Mouse (Mus musculus) embryonic facial prominence, embryonic 10.5 days (tissue): ENCODE data around the gene Cfd. TPM values are rescaled to one million over a fixed set of nuclear protein-coding genes. Genes with fewer than 3 reads are reported as not detected.

Experiments
- DNase-seq: peaks from one replicate; pipeline ENCODE4 v3.0.0-alpha.2; 2017; ENCODE audit warnings: low spot score
- H3K27ac ChIP-seq: fragments of 300-500 bp; sonication (generic); replicated peaks from 2 replicates; pipeline ENCODE4 v1.5.1; 2016; ENCODE audit warnings: mild to moderate bottlenecking
- H3K27me3 ChIP-seq: fragments of 300-500 bp; sonication (generic); replicated peaks from 2 replicates; pipeline ENCODE4 v1.6.1; 2016; ENCODE audit warnings: low read depth, mild to moderate bottlenecking; ENCODE audit not compliant: poor library complexity, severe bottlenecking
- H3K36me3 ChIP-seq: fragments of 300-500 bp; sonication (generic); replicated peaks from 2 replicates; pipeline ENCODE4 v1.6.1; 2016; ENCODE audit warnings: mild to moderate bottlenecking, moderate library complexity
- H3K4me1 ChIP-seq: fragments of 300-500 bp; sonication (generic); 2 replicates; pipeline ENCODE4 v1.6.1; 2016
- H3K4me3 ChIP-seq: fragments of 300-500 bp; sonication (generic); 2 replicates; pipeline ENCODE4 v1.5.1; 2016; ENCODE audit warnings: mild to moderate bottlenecking, moderate library complexity
- H3K9me3 ChIP-seq: fragments of 300-500 bp; sonication (generic); 2 replicates; pipeline ENCODE4 v1.6.1; 2016; ENCODE audit warnings: mild to moderate bottlenecking
- WGBS: fragments of 180-500 bp; shearing (Covaris S2); methylation state at CpG from one replicate; pipeline ENCODE4 v1.1.7; 2016; 5-methylcytosine and 5-hydroxymethylcytosine counted together
- polyA plus RNA-seq: library from polyadenylated mRNA; unstranded; fragments of >200 nt; fragmentation: Nextera tagmentation; extraction: Ambion mirVana; gene quantifications from 2 replicates; pipeline ENCODE4 v1.2.1, GENCODE M21; 2016

The Cfd gene
- polyA plus RNA-seq, 1 experiment from 2014 or later: not detected

- Histone ChIP-seq H3K27ac (no peak overlapping the region), H3K4me1 (peaks cover 78% of the 10 kb centered on the region), H3K4me3 (peak overlapping the region; percentile 89), H3K9me3 (0 out of 2 replicates have a peak, but pooled peaks cover 3% of the 10 kb centered on the region), H3K27me3 (peaks cover 56% of the 10 kb centered on the region), H3K36me3 (peaks cover 10% of the 10 kb centered on the region)
- DNase-seq: no peak
- 68% methylated on average over 5 of the region's 5 CpGs for WGBS
Observed at GRCm38 (mm10) chr10:79917532-79918100, 27.0 kb downstream of the Cfd start.

- 0 out of 2 replicates have a peak, but pooled peaks cover 4% of the 10 kb centered on the region for H3K9me3 ChIP-seq
- peaks cover 2% of the 10 kb centered on the region for H3K36me3 ChIP-seq
- H3K27me3 ChIP-seq: peaks cover 65% of the 10 kb centered on the region
- peak; percentile 56 for DNase-seq
- WGBS: 3% methylated on average over 35 of the region's 35 CpGs
- H3K27ac ChIP-seq: 0 out of 2 replicates have a peak overlapping the region, but pooled peaks have one; percentile 30
- peak overlapping the region; percentile 89 for H3K4me3 ChIP-seq
- H3K4me1 ChIP-seq: peaks cover 80% of the 10 kb centered on the region
Observed at GRCm38 (mm10) chr10:79918231-79919078, 27.8 kb downstream of the Cfd start.

GRCm38 (mm10) chr10:79919251-79919849 is 28.7 kb downstream of the Cfd start:
- peak overlapping the region; percentile 89 for H3K4me3 ChIP-seq

GRCm38 (mm10) chr10:79920056-79920890 is 29.6 kb downstream of the Cfd start:
- Histone ChIP-seq H3K4me3 (peak overlapping the region; percentile 89), H3K9me3 (0 out of 2 replicates have a peak, but pooled peaks cover 4% of the 10 kb centered on the region), H3K36me3 (no peaks in the 10 kb centered on the region), H3K4me1 (peaks cover 72% of the 10 kb centered on the region), H3K27ac (no peak overlapping the region; the same call in 1 of the 2 replicates), H3K27me3 (peaks cover 72% of the 10 kb centered on the region)
- no peak for DNase-seq
- 16% methylated on average over 26 of the region's 26 CpGs for WGBS

More at GRCm38 (mm10) chr10:79919251-79919849, 28.7 kb downstream of the Cfd start:
- DNase-seq: no peak
- Histone ChIP-seq H3K9me3 (0 out of 2 replicates have a peak, but pooled peaks cover 4% of the 10 kb centered on the region), H3K4me1 (peaks cover 77% of the 10 kb centered on the region), H3K36me3 (no peaks in the 10 kb centered on the region; the same call in 1 of the 2 replicates), H3K27ac (no peak overlapping the region), H3K27me3 (peaks cover 72% of the 10 kb centered on the region)
- 2% methylated on average over 21 of the region's 21 CpGs for WGBS

- H3K36me3 ChIP-seq: no peaks in the 10 kb centered on the region
- peaks cover 72% of the 10 kb centered on the region for H3K27me3 ChIP-seq
- peak; percentile 43 for DNase-seq
- peak within 1 kb of the TSS; percentile 24; the same call in 1 of the 2 replicates for H3K27ac ChIP-seq
- peaks cover 72% of the 10 kb centered on the region for H3K4me1 ChIP-seq
- WGBS: 4% methylated on average over 41 of the region's 41 CpGs
- H3K9me3 ChIP-seq: 0 out of 2 replicates have a peak, but pooled peaks cover 4% of the 10 kb centered on the region
- H3K4me3 ChIP-seq: peak within 1 kb of the TSS; percentile 89
Observed at GRCm38 (mm10) chr10:79920958-79921535, 30.4 kb downstream of the Cfd start, which contains the start of gene R3hdm4. TSS of gene R3hdm4 (minus strand) at chr10:79921208.

GRCm38 (mm10) chr10:79921572-79921971 is 30.9 kb downstream of the Cfd start:
- H3K27ac ChIP-seq: peak overlapping the region; percentile 24; the same call in 1 of the 2 replicates
- DNase-seq: peak; percentile 58
- H3K4me3 ChIP-seq: peak overlapping the region; percentile 89
- 0 out of 2 replicates have a peak, but pooled peaks cover 4% of the 10 kb centered on the region for H3K9me3 ChIP-seq
- H3K4me1 ChIP-seq: peaks cover 72% of the 10 kb centered on the region
- H3K36me3 ChIP-seq: no peaks in the 10 kb centered on the region
- H3K27me3 ChIP-seq: peaks cover 72% of the 10 kb centered on the region
- WGBS: under 1% methylated on average over 34 of the region's 34 CpGs

- no peak overlapping the region for H3K27ac ChIP-seq
- peak; percentile 93 for DNase-seq
- H3K4me1 ChIP-seq: peaks cover 68% of the 10 kb centered on the region
- H3K9me3 ChIP-seq: 0 out of 2 replicates have a peak, but pooled peaks cover 4% of the 10 kb centered on the region
- H3K27me3 ChIP-seq: peaks cover 40% of the 10 kb centered on the region
- peak overlapping the region; percentile 79; the same call in 1 of the 2 replicates for H3K4me3 ChIP-seq
- 12% methylated on average over 29 of the region's 29 CpGs for WGBS
- H3K36me3 ChIP-seq: peaks cover 6% of the 10 kb centered on the region
Observed at GRCm38 (mm10) chr10:79924998-79925784, 34.5 kb downstream of the Cfd start.

- no peak for DNase-seq
- Histone ChIP-seq H3K27me3 (peaks cover 33% of the 10 kb centered on the region), H3K4me3 (peak overlapping the region; percentile 79), H3K27ac (peak overlapping the region; percentile 94), H3K4me1 (peaks cover 68% of the 10 kb centered on the region), H3K36me3 (peaks cover 13% of the 10 kb centered on the region), H3K9me3 (0 out of 2 replicates have a peak, but pooled peaks cover 4% of the 10 kb centered on the region)
- WGBS: 10% methylated on average over 15 of the region's 15 CpGs
Observed at GRCm38 (mm10) chr10:79925785-79926490, 35.3 kb downstream of the Cfd start.

GRCm38 (mm10) chr10:79926491-79927323 is 36.1 kb downstream of the Cfd start, which contains the start of gene Arid3a:
TSS of gene Arid3a (plus strand) at chr10:79927043.
- Histone ChIP-seq H3K36me3 (peaks cover 21% of the 10 kb centered on the region), H3K27me3 (peaks cover 25% of the 10 kb centered on the region), H3K27ac (peak within 1 kb of the TSS; percentile 94), H3K4me3 (peak within 1 kb of the TSS; percentile 79), H3K9me3 (0 out of 2 replicates have a peak, but pooled peaks cover 4% of the 10 kb centered on the region), H3K4me1 (peaks cover 68% of the 10 kb centered on the region)
- under 1% methylated on average over 63 of the region's 63 CpGs for WGBS
- peak; percentile 95 for DNase-seq
